Mouse (Mus musculus) myocyte (in vitro differentiated cells): ENCODE results near the gene Chst8.

Source experiments
- CEBPB ChIP-seq: IDR thresholded peaks from 2 replicates; pipeline ENCODE4 v1.6.1; 2011; ENCODE audit warnings: mild to moderate bottlenecking, moderate library complexity; ENCODE audit not compliant: poor library complexity, insufficient read depth, severe bottlenecking
- E2F4 ChIP-seq: IDR thresholded peaks from one replicate; pipeline ENCODE4 v1.6.1; 2011; ENCODE audit warnings: mild to moderate bottlenecking, control low read depth, moderate library complexity; ENCODE audit not compliant: insufficient read depth
- POLR2A ChIP-seq: IDR thresholded peaks from one replicate; pipeline ENCODE4 v1.6.1; 2011; ENCODE audit warnings: low read depth, mild to moderate bottlenecking, control low read depth, moderate library complexity; ENCODE audit not compliant: insufficient read length
- POLR2AphosphoS2 ChIP-seq: IDR thresholded peaks from one replicate; pipeline ENCODE4 v1.6.1; 2011; ENCODE audit warnings: low read depth, control low read depth; ENCODE audit not compliant: insufficient read length
- REST ChIP-seq: IDR thresholded peaks from one replicate; pipeline ENCODE4 v1.6.1; 2011; ENCODE audit warnings: mild to moderate bottlenecking, control low read depth, moderate library complexity; ENCODE audit not compliant: insufficient read depth, insufficient read length
- SRF ChIP-seq: IDR thresholded peaks from one replicate; pipeline ENCODE4 v1.6.1; 2011; ENCODE audit warnings: low read depth; ENCODE audit not compliant: control insufficient read depth, insufficient read length
- USF1 ChIP-seq: IDR thresholded peaks from one replicate; pipeline ENCODE4 v1.6.1; 2011; ENCODE audit warnings: low read depth, mild to moderate bottlenecking, control low read depth, moderate library complexity

GRCm38 (mm10) chr7:34734348-34734747, 78.2 kb downstream of the Chst8 start:
- TF ChIP-seq CEBPB (no peak), POLR2A (no peak), REST (no peak), USF1 (no peak), SRF (no peak), E2F4 (no peak), POLR2AphosphoS2 (no peak)
